Mouse (Mus musculus) lung, postnatal 14 days (tissue): ENCODE data around the gene Fbxl2.

Experiments
- DNase-seq: peaks from one replicate; pipeline ENCODE4 v3.0.0; 2021

The Fbxl2 gene

GRCm38 (mm10) chr9:114016402-114016801, 29.6 kb downstream of the Fbxl2 start:
- no peak for DNase-seq

- peak; percentile 4 for DNase-seq
These were observed 30.3 kb downstream of the Fbxl2 start for GRCm38 (mm10) chr9:114015724-114016123.

- no peak for DNase-seq
These were observed 32.0 kb downstream of the Fbxl2 start for GRCm38 (mm10) chr9:114014034-114014433.

GRCm38 (mm10) chr9:114011203-114011602, 34.8 kb downstream of the Fbxl2 start:
- DNase-seq, result no peak

GRCm38 (mm10) chr9:114009526-114009925, 36.5 kb downstream of the Fbxl2 start:
- DNase-seq, result no peak

GRCm38 (mm10) chr9:114007850-114008350, 38.1 kb downstream of the Fbxl2 start:
- no peak for DNase-seq

- no peak for DNase-seq
These were observed 39.2 kb downstream of the Fbxl2 start for GRCm38 (mm10) chr9:114006801-114007200.

GRCm38 (mm10) chr9:113998311-113998710, 47.7 kb downstream of the Fbxl2 start:
- no peak for DNase-seq

- DNase-seq, result no peak
These were observed 53.2 kb downstream of the Fbxl2 start for GRCm38 (mm10) chr9:113992810-113993209.

- peak; percentile 87 for DNase-seq
These were observed 55.3 kb downstream of the Fbxl2 start for GRCm38 (mm10) chr9:113990547-113991248.

- no peak for DNase-seq
These were observed 60.9 kb downstream of the Fbxl2 start for GRCm38 (mm10) chr9:113984946-113985620.

GRCm38 (mm10) chr9:113982883-113983670, 62.9 kb downstream of the Fbxl2 start:
- no peak for DNase-seq

GRCm38 (mm10) chr9:113982451-113982850, 63.5 kb downstream of the Fbxl2 start:
- DNase-seq, result no peak

- DNase-seq, result peak; percentile 12
These were observed 64.7 kb downstream of the Fbxl2 start for GRCm38 (mm10) chr9:113981099-113981880.

GRCm38 (mm10) chr9:113979356-113979755, 66.6 kb downstream of the Fbxl2 start:
- DNase-seq, result no peak

GRCm38 (mm10) chr9:113978656-113979055, 67.3 kb downstream of the Fbxl2 start:
- DNase-seq, result no peak

- DNase-seq, result no peak
These were observed 68.7 kb downstream of the Fbxl2 start for GRCm38 (mm10) chr9:113977225-113977840.

- DNase-seq, result no peak
These were observed 69.7 kb downstream of the Fbxl2 start for GRCm38 (mm10) chr9:113976264-113976663.

- DNase-seq, result no peak
These were observed 70.5 kb downstream of the Fbxl2 start for GRCm38 (mm10) chr9:113975442-113975841.

- no peak for DNase-seq
These were observed 71.0 kb downstream of the Fbxl2 start for GRCm38 (mm10) chr9:113974945-113975344.

- no peak for DNase-seq
These were observed 72.1 kb downstream of the Fbxl2 start for GRCm38 (mm10) chr9:113973857-113974256.

GRCm38 (mm10) chr9:113971615-113972014, 74.4 kb downstream of the Fbxl2 start:
- DNase-seq, result no peak
